Mouse (Mus musculus) embryonic fibroblast, embryonic 13.5 days (primary cell): ENCODE data around the gene Olfr48.

Experiments used
- CTCF ChIP-seq: IDR thresholded peaks from 2 replicates; pipeline ENCODE4 v1.5.1; 2011; ENCODE audit warnings: mild to moderate bottlenecking, control low read depth, low read length, moderate library complexity, borderline replicate concordance; ENCODE audit not compliant: insufficient read depth
- POLR2A ChIP-seq: IDR thresholded peaks from 2 replicates; pipeline ENCODE4 v1.6.1; 2011; ENCODE audit warnings: low read depth, mild to moderate bottlenecking, control low read depth, low read length, moderate library complexity

- TF ChIP-seq CTCF = no peak
- no peak for TF ChIP-seq POLR2A
Measured at GRCm38 (mm10) chr2:89811751-89812150, 36.3 kb downstream of the Olfr48 start, which contains the start of gene Olfr1255.
